Mouse (Mus musculus): ENCODE data around the gene Olfr1391. TPM values are rescaled to one million over a fixed set of nuclear protein-coding genes. Genes with fewer than 3 reads are reported as not detected.

Olfr1391 gene
- polyA plus RNA-seq, 2 experiments = not detected

DNA sequence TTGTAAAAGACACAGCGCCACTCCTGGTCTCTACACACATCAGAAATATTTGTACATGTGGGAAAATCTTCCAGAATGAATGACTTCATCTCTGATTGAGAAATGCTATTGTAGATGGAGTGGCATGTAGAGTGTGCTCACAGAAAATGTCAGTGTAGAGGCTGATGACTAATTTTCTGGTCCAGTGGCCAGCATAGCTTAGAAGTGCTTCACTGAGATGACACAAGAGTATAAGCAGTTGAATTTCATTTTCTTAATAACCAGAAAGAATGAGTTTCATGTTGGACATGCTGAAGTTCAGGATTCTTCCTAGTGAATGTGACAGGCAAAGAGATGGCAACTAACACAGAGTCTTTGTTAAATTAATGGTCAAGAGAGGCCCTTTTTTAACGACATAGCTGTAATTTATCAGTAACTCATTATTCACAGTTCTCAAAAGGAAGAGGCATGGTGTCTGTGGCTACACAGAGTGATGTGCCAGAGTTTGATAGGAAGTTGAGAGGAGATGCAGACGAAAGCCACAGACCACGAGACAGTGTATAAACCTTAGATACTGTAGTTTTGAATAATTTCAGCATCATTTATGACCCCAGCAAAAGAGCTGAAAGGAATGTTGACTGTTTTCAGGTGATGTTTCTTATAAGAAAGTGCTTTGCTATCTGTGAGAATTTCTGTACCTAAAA lies 14.7 kb downstream of the Olfr1391 start:
- no peak overlapping the region for H3K4me3 ChIP-seq (ENCODE audit: insufficient read depth in 1 of 2, low read depth in 2 of 2, low read length in 2 of 2)
- H3K4me1 ChIP-seq (replicated peaks; ENCODE audit: control insufficient read depth in 2 of 2, insufficient read depth in 2 of 2, low read length in 1 of 2) = no peaks in the 10 kb centered on the region
- 25% methylated on average over 4 of the region's 4 CpGs for WGBS (ENCODE audit: insufficient replicate concordance)
- TF ChIP-seq CTCF (IDR thresholded peaks at IDR 0.05; ENCODE audit: low read depth) = no peak
- no peak for TF ChIP-seq EP300 (IDR thresholded peaks at IDR 0.05; ENCODE audit: low read depth)
- no peaks in the 10 kb centered on the region for H3K36me3 ChIP-seq (replicated peaks; ENCODE audit: control insufficient read depth, insufficient read depth, low read depth)
- H3K27ac ChIP-seq = no peak overlapping the region
- no peaks in the 10 kb centered on the region for H3K9me3 ChIP-seq (ENCODE audit: control insufficient read depth, low read length)
- H3K4me2 ChIP-seq (ENCODE audit: low read depth) = no peak overlapping the region
- ATAC-seq (ENCODE audit: insufficient read depth) (no peak), DNase-seq (ENCODE audit: low read depth in 3 of 3, low spot score in 3 of 3) (no peak)
- no peaks in the 10 kb centered on the region for H3K27me3 ChIP-seq (ENCODE audit: control insufficient read depth, insufficient read depth, low read length)
- H3K9ac ChIP-seq (replicated peaks) = no peak overlapping the region

Other genes starting within 250 kb of the Olfr1391 start
- gene Ifi47, start 246.2 kb upstream of the Olfr1391 start, polyA plus RNA-seq (2012; rRNA removed) = 2.4 and 3.2 TPM in 2 replicates
- 6.2 and 7.6 TPM in 2 replicates for gene Ifi47, start 246.2 kb upstream of the Olfr1391 start, polyA plus RNA-seq (2014; fragmentation: Nextera tagmentation; extraction: Ambion mirVana)
- gene Olfr1396, start 207.9 kb upstream of the Olfr1391 start, polyA plus RNA-seq (2012; rRNA removed) = not detected in 2 replicates
- gene Olfr1396, start 207.9 kb upstream of the Olfr1391 start, polyA plus RNA-seq (2014; fragmentation: Nextera tagmentation; extraction: Ambion mirVana) = not detected in 2 replicates
- not detected in 2 replicates for gene Olfr1395, start 180.5 kb upstream of the Olfr1391 start, polyA plus RNA-seq (2012; rRNA removed)
- gene Olfr1395, start 180.5 kb upstream of the Olfr1391 start, polyA plus RNA-seq (2014; fragmentation: Nextera tagmentation; extraction: Ambion mirVana) = not detected in 2 replicates
- gene Olfr1394, start 168.4 kb upstream of the Olfr1391 start, polyA plus RNA-seq (2012; rRNA removed) = not detected in 2 replicates
- gene Olfr1394, start 168.4 kb upstream of the Olfr1391 start, polyA plus RNA-seq (2014; fragmentation: Nextera tagmentation; extraction: Ambion mirVana) = not detected in 2 replicates
- 0.78 and 1.2 TPM in 2 replicates for gene Btnl9, start 135.6 kb upstream of the Olfr1391 start, polyA plus RNA-seq (2012; rRNA removed)
- 0.34 and 0.57 TPM in 2 replicates for gene Btnl9, start 135.6 kb upstream of the Olfr1391 start, polyA plus RNA-seq (2014; fragmentation: Nextera tagmentation; extraction: Ambion mirVana)
- 3.1 and 5.2 TPM in 2 replicates for gene Zfp62, start 119.5 kb upstream of the Olfr1391 start, polyA plus RNA-seq (2012; rRNA removed)
- gene Zfp62, start 119.5 kb upstream of the Olfr1391 start, polyA plus RNA-seq (2014; fragmentation: Nextera tagmentation; extraction: Ambion mirVana) = 10.6 and 11.4 TPM in 2 replicates
- 22.8 and 23.7 TPM in 2 replicates for gene Mgat1, start 78.6 kb upstream of the Olfr1391 start, polyA plus RNA-seq (2012; rRNA removed)
- gene Mgat1, start 78.6 kb upstream of the Olfr1391 start, polyA plus RNA-seq (2014; fragmentation: Nextera tagmentation; extraction: Ambion mirVana) = 22.6 and 25.7 TPM in 2 replicates
- gene Olfr1393, start 44.4 kb upstream of the Olfr1391 start, polyA plus RNA-seq (2012; rRNA removed) = 0.03 and 0.08 TPM in 2 replicates
- 0.05 and 0.10 TPM in 2 replicates for gene Olfr1393, start 44.4 kb upstream of the Olfr1391 start, polyA plus RNA-seq (2014; fragmentation: Nextera tagmentation; extraction: Ambion mirVana)
- gene Olfr1392, start 37.5 kb upstream of the Olfr1391 start, polyA plus RNA-seq (2012; rRNA removed) = 0.01 TPM in 2 replicates
- gene Olfr1392, start 37.5 kb upstream of the Olfr1391 start, polyA plus RNA-seq (2014; fragmentation: Nextera tagmentation; extraction: Ambion mirVana) = not detected in 2 replicates
- not detected in 2 replicates for gene Olfr10, start 18.0 kb upstream of the Olfr1391 start, polyA plus RNA-seq (2012; rRNA removed)
- gene Olfr10, start 18.0 kb upstream of the Olfr1391 start, polyA plus RNA-seq (2014; fragmentation: Nextera tagmentation; extraction: Ambion mirVana) = not detected in 2 replicates
- gene Olfr1390, start 12.4 kb downstream of the Olfr1391 start, polyA plus RNA-seq (2012; rRNA removed) = not detected in 2 replicates
- not detected in 2 replicates for gene Olfr1390, start 12.4 kb downstream of the Olfr1391 start, polyA plus RNA-seq (2014; fragmentation: Nextera tagmentation; extraction: Ambion mirVana)
- not detected in 2 replicates for gene Olfr1389, start 100.3 kb downstream of the Olfr1391 start, polyA plus RNA-seq (2012; rRNA removed)
- not detected in 2 replicates for gene Olfr1389, start 100.3 kb downstream of the Olfr1391 start, polyA plus RNA-seq (2014; fragmentation: Nextera tagmentation; extraction: Ambion mirVana)
- gene Olfr1388, start 113.9 kb downstream of the Olfr1391 start, polyA plus RNA-seq (2012; rRNA removed) = 0.04 and 0.10 TPM in 2 replicates
- 0.08 TPM in 1 of 2 replicates, not detected in the other for gene Olfr1388, start 113.9 kb downstream of the Olfr1391 start, polyA plus RNA-seq (2014; fragmentation: Nextera tagmentation; extraction: Ambion mirVana)
- gene Olfr1387, start 132.6 kb downstream of the Olfr1391 start, polyA plus RNA-seq (2012; rRNA removed) = not detected in 2 replicates
- not detected in 2 replicates for gene Olfr1387, start 132.6 kb downstream of the Olfr1391 start, polyA plus RNA-seq (2014; fragmentation: Nextera tagmentation; extraction: Ambion mirVana)
- gene Olfr1386, start 142.3 kb downstream of the Olfr1391 start, polyA plus RNA-seq (2012; rRNA removed) = not detected in 2 replicates
- gene Olfr1386, start 142.3 kb downstream of the Olfr1391 start, polyA plus RNA-seq (2014; fragmentation: Nextera tagmentation; extraction: Ambion mirVana) = not detected in 2 replicates
- not detected in 2 replicates for gene Olfr1385, start 166.3 kb downstream of the Olfr1391 start, polyA plus RNA-seq (2012; rRNA removed)
- not detected in 2 replicates for gene Olfr1385, start 166.3 kb downstream of the Olfr1391 start, polyA plus RNA-seq (2014; fragmentation: Nextera tagmentation; extraction: Ambion mirVana)
- gene Olfr1384, start 184.0 kb downstream of the Olfr1391 start, polyA plus RNA-seq (2012; rRNA removed) = not detected in 2 replicates
- not detected in 2 replicates for gene Olfr1384, start 184.0 kb downstream of the Olfr1391 start, polyA plus RNA-seq (2014; fragmentation: Nextera tagmentation; extraction: Ambion mirVana)
- not detected in 2 replicates for gene Olfr1383, start 196.9 kb downstream of the Olfr1391 start, polyA plus RNA-seq (2012; rRNA removed)
- not detected in 2 replicates for gene Olfr1383, start 196.9 kb downstream of the Olfr1391 start, polyA plus RNA-seq (2014; fragmentation: Nextera tagmentation; extraction: Ambion mirVana)
- gene Olfr1382, start 205.5 kb downstream of the Olfr1391 start, polyA plus RNA-seq (2012; rRNA removed) = not detected in 2 replicates
- not detected in 2 replicates for gene Olfr1382, start 205.5 kb downstream of the Olfr1391 start, polyA plus RNA-seq (2014; fragmentation: Nextera tagmentation; extraction: Ambion mirVana)
- gene Olfr1381, start 220.7 kb downstream of the Olfr1391 start, polyA plus RNA-seq (2012; rRNA removed) = not detected in 2 replicates
- gene Olfr1381, start 220.7 kb downstream of the Olfr1391 start, polyA plus RNA-seq (2014; fragmentation: Nextera tagmentation; extraction: Ambion mirVana) = not detected in 2 replicates
- gene Olfr1380, start 234.1 kb downstream of the Olfr1391 start, polyA plus RNA-seq (2012; rRNA removed) = not detected in 2 replicates
- not detected in 2 replicates for gene Olfr1380, start 234.1 kb downstream of the Olfr1391 start, polyA plus RNA-seq (2014; fragmentation: Nextera tagmentation; extraction: Ambion mirVana)

Data from liver, embryonic 14.5 days (tissue).